Mouse (Mus musculus) heart, embryonic 10.5 days (tissue): ENCODE results near the gene Anks1b. TPM values are rescaled to one million over a fixed set of nuclear protein-coding genes. Genes with fewer than 3 reads are reported as not detected.

ENCODE experiments used
- DNase-seq: peaks from one replicate; pipeline ENCODE4 v3.0.0-alpha.2; 2017; ENCODE audit warnings: low spot score
- H3K27ac ChIP-seq: fragments of 300-500 bp; sonication (generic); 2 replicates; pipeline ENCODE4 v1.5.1; 2016; ENCODE audit warnings: mild to moderate bottlenecking
- H3K27me3 ChIP-seq: fragments of 300-500 bp; sonication (generic); 2 replicates; pipeline ENCODE4 v1.6.1; 2016; ENCODE audit warnings: mild to moderate bottlenecking; ENCODE audit not compliant: poor library complexity, insufficient read depth, severe bottlenecking
- H3K36me3 ChIP-seq: fragments of 300-500 bp; sonication (generic); 2 replicates; pipeline ENCODE4 v1.6.1; 2016; ENCODE audit warnings: mild to moderate bottlenecking, moderate library complexity
- H3K4me1 ChIP-seq: fragments of 300-500 bp; sonication (generic); 2 replicates; pipeline ENCODE4 v1.6.1; 2016; ENCODE audit warnings: mild to moderate bottlenecking
- H3K4me3 ChIP-seq: fragments of 300-500 bp; sonication (generic); 2 replicates; pipeline ENCODE4 v1.5.1; 2016; ENCODE audit warnings: mild to moderate bottlenecking, moderate library complexity
- H3K9me3 ChIP-seq: fragments of 300-500 bp; sonication (generic); 2 replicates; pipeline ENCODE4 v1.6.1; 2016; ENCODE audit warnings: mild to moderate bottlenecking, moderate library complexity
- WGBS: fragments of 180-500 bp; shearing (Covaris S2); methylation state at CpG from one replicate; pipeline ENCODE4 v1.1.7; 2016; 5-methylcytosine and 5-hydroxymethylcytosine counted together
- polyA plus RNA-seq: library from polyadenylated mRNA; unstranded; fragments of >200 nt; fragmentation: Nextera tagmentation; extraction: Ambion mirVana; gene quantifications from 2 replicates; pipeline ENCODE4 v1.2.1, GENCODE M21; 2016

Gene Anks1b
- polyA plus RNA-seq, 1 experiment from 2014 or later = 0.05 TPM

GRCm38 (mm10) chr10:90842398-90842797 is 969.1 kb downstream of the Anks1b start:
- no peaks in the 10 kb centered on the region; the same call in 1 of the 2 replicates for H3K27me3 ChIP-seq
- H3K4me1 ChIP-seq = no peaks in the 10 kb centered on the region
- 80% methylated on average over 2 of the region's 2 CpGs for WGBS
- DNase-seq = no peak
- no peak overlapping the region for H3K4me3 ChIP-seq
- H3K27ac ChIP-seq = no peak overlapping the region
- 0 out of 2 replicates have a peak, but pooled peaks cover 3% of the 10 kb centered on the region for H3K9me3 ChIP-seq
- H3K36me3 ChIP-seq = no peaks in the 10 kb centered on the region

GRCm38 (mm10) chr10:90851077-90851476 is 977.8 kb downstream of the Anks1b start:
- WGBS = 84% methylated on average over 6 of the region's 6 CpGs

GRCm38 (mm10) chr10:90851999-90852398 is 978.7 kb downstream of the Anks1b start:
- H3K36me3 ChIP-seq = no peaks in the 10 kb centered on the region
- WGBS = 83% methylated on average over 11 of the region's 11 CpGs
- H3K4me3 ChIP-seq = no peak overlapping the region
- H3K4me1 ChIP-seq = no peaks in the 10 kb centered on the region
- H3K9me3 ChIP-seq = no peaks in the 10 kb centered on the region
- no peak overlapping the region for H3K27ac ChIP-seq
- no peaks in the 10 kb centered on the region for H3K27me3 ChIP-seq
- no peak for DNase-seq

More at GRCm38 (mm10) chr10:90851077-90851476, 977.8 kb downstream of the Anks1b start:
- H3K27ac ChIP-seq = no peak overlapping the region
- no peak overlapping the region for H3K4me3 ChIP-seq
- H3K4me1 ChIP-seq = no peaks in the 10 kb centered on the region
- H3K9me3 ChIP-seq = no peaks in the 10 kb centered on the region
- no peak for DNase-seq
- H3K27me3 ChIP-seq = no peaks in the 10 kb centered on the region; the same call in 1 of the 2 replicates
- no peaks in the 10 kb centered on the region for H3K36me3 ChIP-seq

GRCm38 (mm10) chr10:90852432-90852831 is 979.1 kb downstream of the Anks1b start:
- DNase-seq = no peak
- H3K27ac ChIP-seq = no peak overlapping the region
- H3K36me3 ChIP-seq = no peaks in the 10 kb centered on the region
- no peak overlapping the region for H3K4me3 ChIP-seq
- 77% methylated on average over 7 of the region's 7 CpGs for WGBS
- H3K4me1 ChIP-seq = no peaks in the 10 kb centered on the region
- H3K9me3 ChIP-seq = no peaks in the 10 kb centered on the region
- H3K27me3 ChIP-seq = no peaks in the 10 kb centered on the region

DNA sequence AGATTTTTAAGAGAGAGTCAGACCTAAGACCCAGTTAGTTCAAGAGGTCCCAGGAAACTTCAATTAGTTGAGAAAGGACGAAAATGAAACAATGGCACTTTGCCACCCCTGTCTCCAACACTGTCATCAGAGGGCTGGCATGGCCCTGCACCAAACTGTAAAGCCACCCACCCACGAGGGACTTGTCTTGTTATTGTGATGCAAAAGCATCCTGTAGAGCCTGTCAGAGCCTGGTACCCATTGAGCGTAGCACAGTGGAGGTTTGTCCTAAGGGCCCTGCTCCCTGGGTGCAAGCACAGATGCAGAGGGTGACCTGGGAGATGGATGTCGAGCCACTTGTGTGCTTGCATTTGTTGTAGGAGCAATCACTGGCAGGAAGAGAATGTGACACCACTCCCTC is 983.4 kb downstream of the Anks1b start:
- Histone ChIP-seq H3K4me1 (no peaks in the 10 kb centered on the region), H3K27me3 (no peaks in the 10 kb centered on the region), H3K27ac (no peak overlapping the region), H3K4me3 (no peak overlapping the region), H3K9me3 (no peaks in the 10 kb centered on the region), H3K36me3 (no peaks in the 10 kb centered on the region)
- 44% methylated on average over 4 of the region's 4 CpGs for WGBS
- DNase-seq = no peak

DNA sequence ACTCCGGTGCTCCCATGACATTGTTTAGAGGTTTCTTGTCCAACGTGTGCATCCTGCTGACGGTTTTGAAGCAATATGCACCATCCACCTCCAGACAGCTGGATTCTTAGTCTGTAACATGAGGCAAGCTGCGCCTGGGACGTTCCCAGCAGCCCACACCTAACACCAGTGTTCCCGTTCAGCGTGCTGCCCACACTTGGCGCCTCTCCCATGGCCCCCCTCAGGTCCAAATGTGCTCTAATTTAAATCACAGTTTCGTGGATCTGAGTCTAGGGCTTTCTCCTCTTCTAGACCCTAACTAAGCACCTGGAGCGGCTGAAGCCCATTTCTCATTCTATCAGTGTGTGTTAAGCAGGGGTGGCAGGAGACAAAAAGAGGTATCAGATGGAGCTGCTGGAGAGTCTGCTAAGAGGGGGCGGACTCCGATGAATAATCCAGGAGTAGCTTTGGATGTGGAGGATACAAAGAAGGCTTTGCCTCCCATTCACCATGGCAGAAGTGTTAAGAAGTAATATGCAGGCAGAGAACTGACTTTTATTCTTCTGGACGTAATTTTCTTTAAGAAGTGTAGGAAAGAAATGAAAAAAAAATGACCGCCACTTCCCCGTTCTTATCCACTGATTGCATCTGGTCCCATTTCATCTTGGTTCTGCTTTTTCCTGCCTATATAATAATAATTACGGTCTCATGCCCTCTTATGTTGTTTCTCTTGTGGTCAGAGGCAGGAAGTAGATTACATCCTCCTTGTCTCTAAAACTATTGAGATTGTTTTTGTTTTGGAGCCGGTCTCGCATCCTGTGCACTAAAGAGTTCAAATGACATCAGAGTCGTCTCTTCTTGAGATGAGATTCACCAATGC is 986.6 kb downstream of the Anks1b start:
- DNase-seq = no peak
- Histone ChIP-seq H3K4me1 (0 out of 2 replicates have a peak, but pooled peaks cover 2% of the 10 kb centered on the region), H3K9me3 (no peaks in the 10 kb centered on the region), H3K36me3 (no peaks in the 10 kb centered on the region), H3K27me3 (peaks cover 14% of the 10 kb centered on the region; the same call in 1 of the 2 replicates), H3K27ac (no peak overlapping the region), H3K4me3 (no peak overlapping the region)
- WGBS = 77% methylated on average over 19 of the region's 19 CpGs

GRCm38 (mm10) chr10:90863881-90864598 is 990.7 kb downstream of the Anks1b start:
- WGBS = 14% methylated on average over 10 of the region's 10 CpGs
- no peaks in the 10 kb centered on the region for H3K36me3 ChIP-seq
- 0 out of 2 replicates have a peak, but pooled peaks cover 2% of the 10 kb centered on the region for H3K4me1 ChIP-seq
- no peak for DNase-seq
- H3K27me3 ChIP-seq = peaks cover 28% of the 10 kb centered on the region
- H3K4me3 ChIP-seq = no peak overlapping the region
- H3K27ac ChIP-seq = no peak overlapping the region
- no peaks in the 10 kb centered on the region for H3K9me3 ChIP-seq

GRCm38 (mm10) chr10:90864599-90864889 is 991.2 kb downstream of the Anks1b start:
- H3K9me3 ChIP-seq = no peaks in the 10 kb centered on the region
- DNase-seq = no peak
- H3K27ac ChIP-seq = no peak overlapping the region
- no peaks in the 10 kb centered on the region for H3K36me3 ChIP-seq
- no peak overlapping the region for H3K4me3 ChIP-seq
- 0 out of 2 replicates have a peak, but pooled peaks cover 2% of the 10 kb centered on the region for H3K4me1 ChIP-seq
- 14% methylated on average over 3 of the region's 3 CpGs for WGBS
- peaks cover 28% of the 10 kb centered on the region for H3K27me3 ChIP-seq

GRCm38 (mm10) chr10:90873204-90873603 is 999.9 kb downstream of the Anks1b start:
- Histone ChIP-seq H3K9me3 (no peaks in the 10 kb centered on the region), H3K27me3 (no peaks in the 10 kb centered on the region), H3K4me3 (no peak overlapping the region), H3K27ac (no peak overlapping the region), H3K4me1 (no peaks in the 10 kb centered on the region), H3K36me3 (no peaks in the 10 kb centered on the region)
- 81% methylated on average over 5 of the region's 5 CpGs for WGBS
- no peak for DNase-seq

- Histone ChIP-seq H3K36me3 (no peaks in the 10 kb centered on the region), H3K27me3 (no peaks in the 10 kb centered on the region), H3K9me3 (no peaks in the 10 kb centered on the region), H3K27ac (no peak overlapping the region), H3K4me1 (no peaks in the 10 kb centered on the region), H3K4me3 (no peak overlapping the region)
- 70% methylated on average over 3 of the region's 3 CpGs for WGBS
- DNase-seq = no peak
These were observed 1000.9 kb downstream of the Anks1b start for GRCm38 (mm10) chr10:90874166-90874565.

DNA sequence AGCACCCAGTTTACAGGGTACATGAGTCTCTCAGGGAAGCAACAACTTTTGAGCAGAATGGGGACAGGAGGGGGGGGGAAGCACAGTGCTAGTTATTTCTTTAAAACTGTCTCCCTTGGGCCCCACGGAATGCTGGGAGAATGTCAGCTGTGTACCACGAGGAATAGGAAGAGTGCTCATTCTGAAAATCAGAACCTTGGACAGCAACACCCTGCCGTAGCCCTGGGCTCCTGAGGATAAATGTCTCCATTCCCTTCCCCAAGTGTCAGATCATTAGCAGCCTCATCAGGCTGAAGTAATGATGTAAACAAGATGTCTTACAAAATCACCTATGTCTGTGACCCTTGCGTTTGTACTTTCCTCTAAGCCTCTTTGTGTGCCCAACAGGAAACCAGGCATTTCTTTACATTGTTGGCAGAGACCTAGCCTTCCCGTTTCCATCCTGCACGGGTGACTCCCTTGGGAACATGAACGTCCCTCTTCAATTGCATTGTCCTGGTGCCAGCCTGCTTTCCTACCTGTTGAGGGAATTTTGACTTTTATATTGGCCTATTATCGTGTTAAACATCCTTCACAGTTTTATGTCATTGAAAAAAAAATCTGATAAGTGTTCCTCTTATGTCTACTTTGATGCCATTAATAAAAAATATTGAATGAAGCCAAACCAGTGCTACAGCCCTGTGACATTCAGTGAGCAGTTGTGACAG is 1007.7 kb downstream of the Anks1b start:
- no peaks in the 10 kb centered on the region for H3K27me3 ChIP-seq
- DNase-seq = no peak
- H3K4me1 ChIP-seq = no peaks in the 10 kb centered on the region
- WGBS = 25% methylated on average over 8 of the region's 8 CpGs
- no peaks in the 10 kb centered on the region for H3K36me3 ChIP-seq
- H3K4me3 ChIP-seq = no peak overlapping the region
- H3K27ac ChIP-seq = no peak overlapping the region
- no peaks in the 10 kb centered on the region for H3K9me3 ChIP-seq

GRCm38 (mm10) chr10:90889566-90889965 is 1016.3 kb downstream of the Anks1b start:
- no peak for DNase-seq
- Histone ChIP-seq H3K4me3 (no peak overlapping the region), H3K9me3 (no peaks in the 10 kb centered on the region), H3K27me3 (no peaks in the 10 kb centered on the region), H3K27ac (no peak overlapping the region), H3K4me1 (no peaks in the 10 kb centered on the region), H3K36me3 (no peaks in the 10 kb centered on the region)
- WGBS = 73% methylated on average over 5 of the region's 5 CpGs

GRCm38 (mm10) chr10:90892728-90893127 is 1019.4 kb downstream of the Anks1b start:
- H3K4me3 ChIP-seq = no peak overlapping the region
- no peak overlapping the region for H3K27ac ChIP-seq
- H3K9me3 ChIP-seq = no peaks in the 10 kb centered on the region
- no peak for DNase-seq
- no peaks in the 10 kb centered on the region for H3K27me3 ChIP-seq
- no peaks in the 10 kb centered on the region for H3K36me3 ChIP-seq
- 76% methylated on average over 11 of the region's 11 CpGs for WGBS
- H3K4me1 ChIP-seq = no peaks in the 10 kb centered on the region
